Mouse (Mus musculus): ENCODE measurements around the gene Cadm1. TPM values are rescaled to one million over a fixed set of nuclear protein-coding genes. Genes with fewer than 3 reads are reported as not detected.

Gene Cadm1
- polyA plus RNA-seq, 2 experiments: 3.4 to 6.4 TPM

DNA sequence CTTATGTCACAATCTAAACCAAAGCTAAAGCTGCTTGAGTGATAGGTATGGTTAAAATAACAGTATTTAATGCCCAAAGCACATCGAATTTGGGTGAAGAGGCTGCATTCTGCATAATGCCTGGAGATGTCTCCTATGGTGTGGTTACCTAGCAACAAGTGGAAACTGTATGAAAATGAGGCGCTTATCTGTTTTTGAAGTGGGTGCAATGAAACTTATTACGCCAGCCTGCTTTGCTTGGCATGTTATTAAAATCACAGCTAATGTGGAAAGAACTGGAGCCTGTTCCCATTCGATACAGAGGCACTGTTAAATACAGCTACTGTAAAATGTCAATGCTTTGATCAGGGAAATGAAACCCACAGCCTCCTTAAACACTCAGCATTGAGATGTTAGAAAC, 79.5 kb downstream of the Cadm1 start:
- WGBS (ENCODE audit: insufficient replicate concordance): 52% methylated on average over 4 of the region's 4 CpGs
- H3K4me2 ChIP-seq (ENCODE audit: low read depth): no peak overlapping the region
- no peaks in the 10 kb centered on the region for H3K36me3 ChIP-seq (replicated peaks; ENCODE audit: control insufficient read depth, insufficient read depth, low read depth)
- H3K4me1 ChIP-seq (replicated peaks; ENCODE audit: control insufficient read depth in 2 of 2, insufficient read depth in 2 of 2, low read length in 1 of 2): no peaks in the 10 kb centered on the region
- no peak for DNase-seq (ENCODE audit: low read depth in 3 of 3, low spot score in 3 of 3)
- no peak for TF ChIP-seq CTCF (IDR thresholded peaks at IDR 0.05; ENCODE audit: low read depth)
- no peak for TF ChIP-seq EP300 (IDR thresholded peaks at IDR 0.05; ENCODE audit: low read depth)
- no peaks in the 10 kb centered on the region for H3K27me3 ChIP-seq (ENCODE audit: control insufficient read depth, insufficient read depth, low read length)
- no peak overlapping the region for H3K9ac ChIP-seq (replicated peaks)
- no peak for ATAC-seq (ENCODE audit: insufficient read depth)
- H3K9me3 ChIP-seq (ENCODE audit: control insufficient read depth, low read length): no peaks in the 10 kb centered on the region
- H3K4me3 ChIP-seq (ENCODE audit: insufficient read depth in 1 of 2, low read depth in 2 of 2, low read length in 2 of 2): no peak overlapping the region
- H3K27ac ChIP-seq: no peak overlapping the region

DNA sequence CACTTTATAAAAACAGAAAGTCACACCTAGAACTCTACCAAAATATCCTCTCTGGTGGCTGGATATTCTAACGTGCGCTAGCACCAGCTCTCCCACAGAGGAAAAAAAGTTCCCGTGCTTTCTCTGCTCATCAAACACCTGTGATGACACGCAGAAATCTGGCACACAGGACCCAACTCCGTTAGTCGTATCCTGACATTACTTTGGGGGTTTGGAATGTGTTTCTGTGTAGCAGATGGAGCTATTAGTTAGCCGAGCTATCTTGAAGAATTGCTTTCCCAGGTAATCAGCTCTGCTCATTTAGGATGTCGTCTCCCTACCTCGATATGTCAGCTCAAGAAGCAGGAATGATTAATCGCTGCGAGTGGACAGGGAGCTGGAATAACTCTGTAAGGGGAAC, 80.3 kb downstream of the Cadm1 start:
- TF ChIP-seq CTCF (IDR thresholded peaks at IDR 0.05; ENCODE audit: low read depth) (no peak), EP300 (IDR thresholded peaks at IDR 0.05; ENCODE audit: low read depth) (no peak)
- DNase-seq (ENCODE audit: low read depth in 3 of 3, low spot score in 3 of 3): no peak

DNA sequence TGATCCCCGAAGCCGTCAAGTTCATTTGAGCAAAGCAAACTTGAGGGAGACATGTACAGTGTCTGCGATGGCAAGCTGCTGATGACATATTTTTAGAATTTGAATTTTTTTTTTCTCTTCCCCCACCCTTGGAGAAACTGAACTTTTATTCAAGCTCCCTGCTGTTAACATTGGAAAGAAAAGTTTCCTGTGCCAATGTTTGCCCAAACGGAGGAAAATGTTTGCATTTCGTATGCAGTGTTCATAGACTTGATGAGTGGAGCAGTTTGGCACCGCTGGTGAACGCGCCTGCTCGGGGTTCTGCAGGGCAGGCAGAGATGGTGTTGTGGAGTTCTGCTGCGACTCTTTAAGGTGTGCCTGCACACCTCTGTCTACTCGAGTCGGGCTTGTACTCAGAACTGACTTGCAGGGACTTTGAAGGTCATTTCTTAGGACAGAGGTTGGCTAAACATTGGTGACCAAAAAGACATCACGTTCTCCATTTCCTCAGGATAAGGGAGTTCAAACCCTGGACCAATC, 83.0 kb downstream of the Cadm1 start:
- ATAC-seq (ENCODE audit: insufficient read depth) (no peak), DNase-seq (ENCODE audit: low read depth in 3 of 3, low spot score in 3 of 3) (no peak)
- Histone ChIP-seq H3K4me3 (ENCODE audit: insufficient read depth in 1 of 2, low read depth in 2 of 2, low read length in 2 of 2) (no peak overlapping the region), H3K27ac (no peak overlapping the region), H3K36me3 (replicated peaks; ENCODE audit: control insufficient read depth, insufficient read depth, low read depth) (no peaks in the 10 kb centered on the region), H3K27me3 (ENCODE audit: control insufficient read depth, insufficient read depth, low read length) (no peaks in the 10 kb centered on the region), H3K4me2 (ENCODE audit: low read depth) (no peak overlapping the region), H3K9ac (replicated peaks) (no peak overlapping the region), H3K4me1 (replicated peaks; ENCODE audit: control insufficient read depth in 2 of 2, insufficient read depth in 2 of 2, low read length in 1 of 2) (no peaks in the 10 kb centered on the region), H3K9me3 (ENCODE audit: control insufficient read depth, low read length) (no peaks in the 10 kb centered on the region)
- 66% methylated on average over 13 of the region's 13 CpGs for whole genome bisulfite sequencing (ENCODE audit: insufficient replicate concordance)
- TF ChIP-seq EP300 (IDR thresholded peaks at IDR 0.05; ENCODE audit: low read depth): no peak
- TF ChIP-seq CTCF (IDR thresholded peaks at IDR 0.05; ENCODE audit: low read depth): no peak

More for the DNA sequence above, 80.3 kb downstream of the Cadm1 start:
- H3K4me3 ChIP-seq (ENCODE audit: insufficient read depth in 1 of 2, low read depth in 2 of 2, low read length in 2 of 2): no peak overlapping the region
- H3K4me1 ChIP-seq (replicated peaks; ENCODE audit: control insufficient read depth in 2 of 2, insufficient read depth in 2 of 2, low read length in 1 of 2): no peaks in the 10 kb centered on the region
- 67% methylated on average over 11 of the region's 11 CpGs for WGBS (ENCODE audit: insufficient replicate concordance)
- no peaks in the 10 kb centered on the region for H3K27me3 ChIP-seq (ENCODE audit: control insufficient read depth, insufficient read depth, low read length)
- no peak for ATAC-seq (ENCODE audit: insufficient read depth)
- H3K9ac ChIP-seq (replicated peaks): no peak overlapping the region
- H3K4me2 ChIP-seq (ENCODE audit: low read depth): no peak overlapping the region
- no peaks in the 10 kb centered on the region for H3K36me3 ChIP-seq (replicated peaks; ENCODE audit: control insufficient read depth, insufficient read depth, low read depth)
- no peaks in the 10 kb centered on the region for H3K9me3 ChIP-seq (ENCODE audit: control insufficient read depth, low read length)
- no peak overlapping the region for H3K27ac ChIP-seq

DNA sequence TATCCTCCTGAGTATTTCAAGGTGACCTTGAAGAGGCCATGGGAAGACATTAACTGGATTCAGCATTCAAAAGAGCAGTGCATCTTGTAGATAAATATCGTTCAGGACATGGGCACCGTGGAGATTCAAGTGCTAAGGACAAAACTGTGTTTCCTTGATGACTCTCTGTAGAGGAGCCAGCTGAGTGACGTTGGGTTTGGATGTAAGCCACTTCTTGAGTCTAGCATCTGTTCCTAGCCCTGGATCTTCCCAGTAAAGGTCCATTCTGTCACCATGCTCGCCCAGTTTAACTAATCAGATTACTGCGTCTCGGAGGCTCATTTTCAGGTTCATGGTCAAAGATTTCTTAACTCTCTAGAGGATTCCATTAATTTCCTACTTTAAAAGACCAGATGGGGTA, 85.1 kb downstream of the Cadm1 start:
- Histone ChIP-seq H3K4me1 (replicated peaks; ENCODE audit: control insufficient read depth in 2 of 2, insufficient read depth in 2 of 2, low read length in 1 of 2) (no peaks in the 10 kb centered on the region), H3K4me2 (ENCODE audit: low read depth) (no peak overlapping the region), H3K36me3 (replicated peaks; ENCODE audit: control insufficient read depth, insufficient read depth, low read depth) (no peaks in the 10 kb centered on the region), H3K9me3 (ENCODE audit: control insufficient read depth, low read length) (no peaks in the 10 kb centered on the region), H3K27ac (no peak overlapping the region), H3K9ac (replicated peaks) (no peak overlapping the region), H3K27me3 (ENCODE audit: control insufficient read depth, insufficient read depth, low read length) (no peaks in the 10 kb centered on the region), H3K4me3 (ENCODE audit: insufficient read depth in 1 of 2, low read depth in 2 of 2, low read length in 2 of 2) (no peak overlapping the region)
- TF ChIP-seq EP300 (IDR thresholded peaks at IDR 0.05; ENCODE audit: low read depth): no peak
- no peak for TF ChIP-seq CTCF (IDR thresholded peaks at IDR 0.05; ENCODE audit: low read depth)
- 69% methylated on average over 6 of the region's 6 CpGs for WGBS (ENCODE audit: insufficient replicate concordance)
- DNase-seq (ENCODE audit: low read depth in 3 of 3, low spot score in 3 of 3) (no peak), ATAC-seq (ENCODE audit: insufficient read depth) (no peak)

DNA sequence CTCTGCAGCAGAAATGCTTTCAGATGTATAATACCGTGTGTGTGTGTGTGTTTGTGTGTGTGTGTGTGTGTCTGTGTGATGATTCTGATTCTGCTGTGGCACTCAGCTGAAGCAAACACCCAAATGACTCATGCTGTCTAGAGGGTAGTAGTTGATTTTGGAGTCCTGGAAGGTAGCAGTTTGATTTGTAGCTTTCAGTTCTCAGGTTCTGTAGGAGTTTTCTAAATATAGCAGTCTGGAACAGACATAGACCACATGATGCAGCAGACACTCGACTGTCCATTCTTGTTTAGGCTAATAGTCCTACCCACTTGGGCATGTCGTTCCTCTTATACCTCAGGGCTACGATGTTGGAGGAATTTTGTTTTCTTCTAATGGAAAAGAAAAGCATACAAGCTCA, 86.4 kb downstream of the Cadm1 start:
- no peak for TF ChIP-seq CTCF (IDR thresholded peaks at IDR 0.05; ENCODE audit: low read depth)
- no peak for TF ChIP-seq EP300 (IDR thresholded peaks at IDR 0.05; ENCODE audit: low read depth)
- Histone ChIP-seq H3K9me3 (ENCODE audit: control insufficient read depth, low read length) (no peaks in the 10 kb centered on the region), H3K36me3 (replicated peaks; ENCODE audit: control insufficient read depth, insufficient read depth, low read depth) (no peaks in the 10 kb centered on the region), H3K9ac (replicated peaks) (no peak overlapping the region), H3K4me1 (replicated peaks; ENCODE audit: control insufficient read depth in 2 of 2, insufficient read depth in 2 of 2, low read length in 1 of 2) (0 out of 4 replicates have a peak, but pooled peaks cover 0 to 1% of the 10 kb centered on the region in 2 experiments), H3K4me2 (ENCODE audit: low read depth) (no peak overlapping the region), H3K27ac (no peak overlapping the region), H3K4me3 (ENCODE audit: insufficient read depth in 1 of 2, low read depth in 2 of 2, low read length in 2 of 2) (no peak overlapping the region), H3K27me3 (ENCODE audit: control insufficient read depth, insufficient read depth, low read length) (no peaks in the 10 kb centered on the region)
- 50% methylated on average over 4 of the region's 4 CpGs for WGBS (ENCODE audit: insufficient replicate concordance)
- DNase-seq (ENCODE audit: low read depth in 3 of 3, low spot score in 3 of 3) (no peak), ATAC-seq (ENCODE audit: insufficient read depth) (no peak)
